Mouse (Mus musculus): Measurements from ENCODE around the gene Ugt1a1. TPM values are rescaled to one million over a fixed set of nuclear protein-coding genes. Genes with fewer than 3 reads are reported as not detected.

Ugt1a1 gene
- polyA plus RNA-seq, 1 experiment from 2014 or later, result not detected

DNA sequence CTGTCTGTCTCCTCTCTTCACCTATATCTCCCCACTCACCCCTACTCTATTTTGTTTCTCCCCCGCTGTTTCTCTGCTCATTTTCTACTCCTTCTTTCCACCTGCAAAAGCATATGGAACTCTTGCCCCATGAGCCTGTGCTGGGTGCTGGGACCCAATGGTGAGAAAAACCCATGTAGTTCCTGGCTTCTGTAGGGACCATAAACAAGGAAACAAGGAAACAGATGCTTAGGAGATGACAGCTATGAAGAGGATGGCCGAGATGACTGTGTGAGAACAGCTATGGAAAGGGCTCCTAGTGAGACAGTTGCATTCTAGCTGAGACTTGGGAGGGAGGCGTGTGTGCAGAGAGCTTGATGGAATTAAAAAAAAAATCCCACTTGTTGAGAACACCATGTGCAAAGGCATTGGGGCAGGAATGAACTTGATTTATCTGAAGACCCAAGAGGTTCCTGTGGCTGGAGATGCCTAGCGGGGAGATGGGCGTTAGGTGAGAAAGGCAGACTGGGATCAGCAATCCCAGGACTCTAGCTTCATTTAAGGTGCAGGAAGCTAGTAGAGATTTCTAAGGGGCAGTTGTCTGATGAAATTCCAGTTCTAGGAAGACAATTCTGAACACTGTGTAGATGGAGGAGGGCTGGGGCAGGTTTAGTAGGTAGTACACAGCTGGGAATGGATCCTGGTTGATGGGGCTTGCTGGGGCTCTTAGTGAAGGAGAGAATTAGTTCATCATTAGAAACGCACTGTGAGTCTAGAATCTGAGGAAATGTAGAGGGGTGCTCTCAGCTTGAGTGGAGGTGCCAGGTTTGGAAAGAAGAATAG lies 19.4 kb downstream of the Ugt1a1 start:
- ATAC-seq (ENCODE audit: low FRiP score, low read depth), result no peak
- Histone ChIP-seq H3K4me3 (no peak overlapping the region), H3K27me3 (no peaks in the 10 kb centered on the region), H3K27ac (replicated peaks) (no peak overlapping the region), H3K9ac (no peak overlapping the region), H3K36me3 (no peaks in the 10 kb centered on the region), H3K9me3 (peaks cover 99% of the 10 kb centered on the region), H3K4me2 (no peak overlapping the region), H3K4me1 (replicated peaks) (no peaks in the 10 kb centered on the region)
- 77% methylated on average over 6 of the region's 6 CpGs for WGBS

DNA sequence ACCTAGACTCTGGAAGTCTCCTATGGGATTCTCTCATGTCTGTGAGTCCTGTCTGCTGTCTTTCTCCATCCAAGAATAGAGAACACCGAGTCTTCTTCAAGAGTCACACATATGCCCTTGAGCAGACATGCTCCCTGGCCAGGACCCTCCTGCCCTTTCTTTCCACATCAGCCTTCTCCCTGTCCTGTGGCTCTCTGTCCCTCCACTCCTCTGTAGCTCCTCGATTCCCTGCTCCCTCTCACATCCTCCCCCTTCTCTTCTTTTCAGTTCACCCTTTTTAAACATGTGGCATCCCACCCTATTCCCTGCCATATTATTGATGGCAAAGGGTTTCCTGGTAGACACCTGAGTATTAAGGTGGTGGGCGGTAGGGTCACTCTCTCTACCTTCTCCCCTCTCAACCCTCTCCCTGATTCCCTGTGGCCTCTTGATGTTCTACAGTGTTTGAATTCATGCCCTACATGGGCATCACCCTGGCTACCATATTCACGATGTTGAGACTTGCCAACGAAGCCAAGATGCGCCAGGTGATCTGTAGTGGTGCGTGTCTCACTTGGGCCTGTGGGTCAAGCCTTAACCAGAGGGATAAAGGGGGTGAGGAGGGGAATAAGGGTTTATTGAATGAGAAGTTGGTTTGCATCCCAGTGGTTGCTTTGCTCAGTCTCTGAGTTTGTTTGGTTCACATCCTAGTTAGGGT lies 20.2 kb downstream of the Ugt1a1 start:
- no peak for ATAC-seq (ENCODE audit: low FRiP score, low read depth)
- WGBS, result 67% methylated on average over 7 of the region's 7 CpGs
- H3K9me3 ChIP-seq, result peaks cover 96% of the 10 kb centered on the region

DNA sequence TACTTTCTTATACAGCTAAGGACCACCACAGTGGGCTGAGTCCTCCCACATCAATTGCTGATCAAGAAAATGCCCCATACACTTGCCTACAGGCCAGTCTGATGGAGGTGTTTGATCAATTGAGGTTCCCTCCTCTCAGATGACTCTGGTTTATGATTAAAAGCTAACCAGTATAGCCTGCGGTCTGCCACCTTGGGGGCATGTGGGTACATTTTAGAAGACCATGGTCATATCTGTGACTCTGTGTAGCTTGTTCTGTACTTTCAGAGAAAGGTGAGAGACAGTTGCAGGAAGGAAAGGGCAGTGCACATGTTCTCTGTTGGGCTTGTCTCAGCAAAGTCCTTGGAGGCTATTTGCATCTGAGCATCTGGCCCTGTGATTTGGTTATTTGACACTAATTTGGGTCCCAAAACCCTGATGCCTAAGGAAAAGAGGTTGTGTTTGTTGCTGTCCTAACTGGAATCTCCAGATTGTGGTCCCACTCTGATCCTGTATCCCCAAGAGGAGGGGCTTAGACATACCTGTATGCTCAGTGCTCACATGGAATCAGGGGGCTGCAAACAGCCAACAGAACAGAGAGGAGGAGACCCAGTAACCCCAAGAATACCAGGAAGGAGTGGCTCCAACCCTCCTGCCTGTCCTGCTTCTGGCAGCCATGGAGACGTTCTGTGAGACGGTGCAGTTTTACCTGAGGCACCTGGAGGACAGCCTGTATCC lies 21.1 kb downstream of the Ugt1a1 start:
- no peaks in the 10 kb centered on the region for H3K27me3 ChIP-seq
- peaks cover 95% of the 10 kb centered on the region for H3K9me3 ChIP-seq
- H3K4me3 ChIP-seq, result no peak overlapping the region
- no peak overlapping the region for H3K9ac ChIP-seq
- H3K36me3 ChIP-seq, result no peaks in the 10 kb centered on the region
- H3K4me2 ChIP-seq, result no peak overlapping the region
- H3K27ac ChIP-seq (replicated peaks), result no peak overlapping the region
- WGBS, result 55% methylated on average over 3 of the region's 3 CpGs
- no peak for ATAC-seq (ENCODE audit: low FRiP score, low read depth)
- H3K4me1 ChIP-seq (replicated peaks), result no peaks in the 10 kb centered on the region

More for the DNA sequence above, 20.2 kb downstream of the Ugt1a1 start:
- Histone ChIP-seq H3K9ac (no peak overlapping the region), H3K36me3 (no peaks in the 10 kb centered on the region), H3K4me3 (no peak overlapping the region), H3K27me3 (no peaks in the 10 kb centered on the region), H3K4me1 (replicated peaks) (no peaks in the 10 kb centered on the region), H3K27ac (replicated peaks) (no peak overlapping the region), H3K4me2 (no peak overlapping the region)

DNA sequence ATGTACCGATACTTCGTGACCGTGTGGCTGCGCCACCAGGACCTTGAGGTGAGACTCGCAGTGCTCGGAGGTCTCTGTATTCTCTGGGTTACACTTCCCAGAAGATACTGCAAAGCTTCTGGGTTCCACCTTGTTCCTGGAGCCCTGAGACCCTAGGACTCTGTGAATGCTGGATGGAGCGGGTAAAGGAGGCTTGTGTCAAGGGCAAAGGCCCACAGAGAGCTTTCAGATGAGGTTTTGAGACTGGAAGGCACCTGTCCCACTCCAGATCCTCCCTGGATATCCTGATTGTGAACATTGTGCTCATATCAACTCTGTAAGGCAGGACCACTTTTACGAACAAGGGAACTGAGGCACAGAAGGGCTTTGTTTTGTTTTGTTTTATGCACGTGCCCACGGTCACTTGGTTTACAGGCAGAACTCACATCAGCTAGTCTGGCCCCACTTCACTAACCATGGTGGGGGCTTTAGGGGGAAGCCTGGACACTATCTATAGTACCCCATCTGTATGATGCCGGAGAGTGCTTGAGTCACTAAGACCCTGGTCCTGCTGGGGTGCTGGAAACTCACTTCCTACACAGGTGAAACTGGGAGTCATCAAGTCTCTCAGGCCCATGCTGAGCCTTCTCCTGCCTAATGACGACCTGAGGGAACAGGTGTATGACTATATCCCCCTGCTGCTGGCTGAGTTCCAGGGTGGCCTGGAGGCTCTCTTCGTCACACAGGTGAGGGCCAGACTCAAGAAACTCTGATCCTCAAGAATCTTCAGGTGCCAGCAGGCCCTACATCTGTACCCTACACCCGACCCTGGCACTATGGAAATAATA lies 21.9 kb downstream of the Ugt1a1 start:
- Histone ChIP-seq H3K36me3 (no peaks in the 10 kb centered on the region), H3K27ac (replicated peaks) (no peak overlapping the region), H3K4me2 (no peak overlapping the region), H3K27me3 (no peaks in the 10 kb centered on the region), H3K9me3 (peaks cover 95% of the 10 kb centered on the region), H3K4me1 (replicated peaks) (no peaks in the 10 kb centered on the region), H3K4me3 (no peak overlapping the region), H3K9ac (no peak overlapping the region)
- ATAC-seq (ENCODE audit: low FRiP score, low read depth), result 0 out of 2 replicates have a peak, but pooled peaks have one; percentile 2
- WGBS, result 68% methylated on average over 14 of the region's 14 CpGs

DNA sequence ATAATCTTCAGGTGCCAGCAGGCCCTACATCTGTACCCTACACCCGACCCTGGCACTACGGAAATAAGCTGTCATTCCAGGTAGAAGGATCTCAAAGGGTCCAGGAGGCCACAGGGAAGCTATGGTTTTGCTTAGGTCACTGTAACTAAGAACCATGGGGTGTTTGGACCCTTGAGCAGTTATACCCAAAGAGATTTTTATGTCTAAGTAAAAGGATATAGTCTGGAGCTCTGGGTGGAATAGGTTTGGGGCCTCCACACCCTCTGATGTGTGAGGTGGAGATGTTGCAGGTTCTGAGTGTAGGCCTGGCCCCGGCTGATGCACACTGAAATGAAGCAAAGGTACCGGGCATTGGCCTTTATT lies 22.5 kb downstream of the Ugt1a1 start:
- Histone ChIP-seq H3K27me3 (no peaks in the 10 kb centered on the region), H3K4me2 (no peak overlapping the region), H3K27ac (replicated peaks) (no peak overlapping the region), H3K36me3 (no peaks in the 10 kb centered on the region), H3K4me3 (no peak overlapping the region), H3K9me3 (peaks cover 95% of the 10 kb centered on the region), H3K9ac (no peak overlapping the region), H3K4me1 (replicated peaks) (no peaks in the 10 kb centered on the region)
- WGBS, result 61% methylated on average over 4 of the region's 4 CpGs
- no peak for ATAC-seq (ENCODE audit: low FRiP score, low read depth)

DNA sequence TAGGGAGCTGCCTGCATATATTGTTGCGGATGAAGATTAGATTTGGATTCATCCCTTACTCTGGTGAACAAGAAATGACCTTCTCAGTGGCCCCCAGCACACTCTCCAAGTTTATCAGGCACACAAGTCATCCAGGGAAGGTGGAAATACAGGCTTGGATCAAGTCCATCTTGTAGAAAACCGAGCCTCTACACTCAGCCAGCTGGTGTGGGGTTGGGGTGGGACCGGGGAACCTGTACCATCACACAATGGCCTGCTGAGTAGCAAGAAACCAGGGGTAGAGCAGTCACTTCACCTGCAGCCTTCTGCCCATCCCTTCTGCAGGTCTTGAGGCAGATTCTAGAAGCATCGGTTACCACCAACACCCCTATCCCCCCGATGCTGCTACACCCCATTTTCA lies 22.9 kb downstream of the Ugt1a1 start:
- no peak for ATAC-seq (ENCODE audit: low FRiP score, low read depth)
- no peaks in the 10 kb centered on the region for H3K27me3 ChIP-seq
- no peaks in the 10 kb centered on the region for H3K4me1 ChIP-seq (replicated peaks)
- no peak overlapping the region for H3K4me2 ChIP-seq
- H3K36me3 ChIP-seq, result no peaks in the 10 kb centered on the region
- H3K9ac ChIP-seq, result no peak overlapping the region
- 50% methylated on average over 5 of the region's 5 CpGs for WGBS
- H3K4me3 ChIP-seq, result no peak overlapping the region
- H3K27ac ChIP-seq (replicated peaks), result no peak overlapping the region
- H3K9me3 ChIP-seq, result peaks cover 95% of the 10 kb centered on the region

DNA sequence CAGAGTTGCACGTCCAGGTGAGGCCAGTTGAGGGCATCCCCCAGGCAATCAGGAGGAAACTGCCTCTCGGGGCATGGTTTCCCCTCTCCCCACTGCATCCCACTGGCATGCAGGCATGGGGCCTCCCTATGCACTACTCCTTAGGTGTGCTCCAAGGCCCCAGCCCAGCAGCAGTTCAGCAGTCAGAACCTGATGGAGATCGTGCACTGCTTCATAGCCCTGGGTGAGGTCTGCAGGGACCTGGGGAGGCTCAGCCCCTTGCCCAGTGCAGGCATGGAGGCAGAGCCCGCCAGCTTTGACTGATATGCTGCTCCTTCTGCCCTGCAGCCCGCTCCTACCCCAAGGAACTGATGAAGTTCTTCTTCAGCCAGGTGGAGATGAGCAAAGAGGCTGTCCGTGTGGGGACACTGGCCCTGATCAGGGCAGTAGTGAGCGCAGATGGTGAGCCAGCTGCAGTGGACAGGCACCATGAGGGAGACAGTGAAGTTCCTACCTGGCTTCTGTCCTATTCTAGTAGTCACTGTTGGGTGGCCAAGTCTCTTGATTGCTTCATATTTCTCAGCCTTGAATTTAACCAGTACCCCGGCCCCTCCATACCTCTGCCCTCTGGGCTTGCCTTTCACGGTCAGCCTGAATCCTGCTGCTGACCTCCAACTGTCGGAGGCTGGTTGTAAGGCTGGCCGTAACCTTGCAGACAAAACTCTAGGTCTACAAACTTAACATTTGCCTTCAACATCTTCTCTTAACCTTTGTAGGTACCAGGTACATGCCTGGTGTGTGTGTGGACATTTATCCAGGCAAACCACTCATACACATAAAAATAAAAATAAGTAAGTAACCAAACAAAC lies 23.5 kb downstream of the Ugt1a1 start:
- H3K27ac ChIP-seq (replicated peaks), result no peak overlapping the region
- 68% methylated on average over 11 of the region's 11 CpGs for WGBS
- no peaks in the 10 kb centered on the region for H3K4me1 ChIP-seq (replicated peaks)
- no peaks in the 10 kb centered on the region for H3K36me3 ChIP-seq
- H3K9me3 ChIP-seq, result peaks cover 95% of the 10 kb centered on the region
- no peak overlapping the region for H3K4me3 ChIP-seq
- no peak overlapping the region for H3K4me2 ChIP-seq
- H3K9ac ChIP-seq, result no peak overlapping the region
- H3K27me3 ChIP-seq, result no peaks in the 10 kb centered on the region
- no peak for ATAC-seq (ENCODE audit: low FRiP score, low read depth)

DNA sequence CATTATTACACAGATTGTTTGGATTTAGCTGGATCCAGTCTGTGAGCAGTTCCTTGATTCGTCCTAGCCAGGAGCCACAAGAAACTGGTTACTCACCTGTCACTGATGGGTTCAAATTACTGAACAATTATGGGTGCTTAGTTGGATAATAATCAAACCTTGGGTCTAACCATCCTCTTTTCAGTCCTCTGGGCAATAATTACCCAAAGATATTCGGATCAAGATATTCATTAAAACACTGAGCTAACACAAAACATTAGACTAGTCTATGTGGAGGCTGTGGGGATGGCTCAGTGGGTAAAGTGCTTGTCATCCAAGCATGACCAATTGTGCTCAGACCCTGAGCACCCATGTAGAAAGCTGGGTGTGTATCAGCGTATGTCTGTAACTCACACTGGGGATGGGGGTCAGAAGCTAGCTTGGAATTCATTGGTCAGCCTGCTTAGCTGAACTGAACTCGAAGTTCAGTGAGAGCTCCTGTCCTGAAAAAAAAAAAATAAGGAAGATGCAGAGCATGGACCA lies 24.2 kb downstream of the Ugt1a1 start:
- Histone ChIP-seq H3K4me2 (no peak overlapping the region), H3K27ac (replicated peaks) (no peak overlapping the region), H3K36me3 (no peaks in the 10 kb centered on the region), H3K27me3 (no peaks in the 10 kb centered on the region), H3K9me3 (peaks cover 95% of the 10 kb centered on the region), H3K4me3 (no peak overlapping the region), H3K4me1 (replicated peaks) (no peaks in the 10 kb centered on the region), H3K9ac (no peak overlapping the region)
- WGBS, result 64% methylated on average over 4 of the region's 4 CpGs
- ATAC-seq (ENCODE audit: low FRiP score, low read depth), result no peak

DNA sequence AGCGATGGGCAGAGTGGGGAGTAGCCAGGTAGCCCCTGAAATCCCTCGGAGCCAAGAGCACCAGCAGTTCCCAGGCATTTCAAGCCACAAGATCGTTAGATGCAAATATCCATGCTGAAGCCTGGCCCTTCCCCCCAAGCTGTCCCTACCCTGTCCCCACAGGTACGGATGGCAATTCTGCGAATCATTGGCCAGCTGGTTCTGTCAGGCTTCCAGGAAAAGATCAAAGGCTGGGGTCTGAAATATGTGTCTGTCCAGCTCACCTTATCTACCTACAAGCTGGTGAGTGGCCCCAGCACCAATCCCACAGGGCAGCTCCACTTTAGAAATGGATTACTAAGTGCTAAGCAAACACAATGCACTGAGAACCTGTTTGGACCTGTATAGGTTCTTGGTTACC lies 25.6 kb downstream of the Ugt1a1 start:
- no peak overlapping the region for H3K9ac ChIP-seq
- no peak overlapping the region for H3K4me2 ChIP-seq
- 82% methylated on average over 5 of the region's 5 CpGs for WGBS
- H3K4me3 ChIP-seq, result no peak overlapping the region
- H3K36me3 ChIP-seq, result no peaks in the 10 kb centered on the region
- no peak for ATAC-seq (ENCODE audit: low FRiP score, low read depth)
- no peaks in the 10 kb centered on the region for H3K27me3 ChIP-seq
- H3K9me3 ChIP-seq, result peaks cover 92% of the 10 kb centered on the region
- no peak overlapping the region for H3K27ac ChIP-seq (replicated peaks)
- H3K4me1 ChIP-seq (replicated peaks), result no peaks in the 10 kb centered on the region

DNA sequence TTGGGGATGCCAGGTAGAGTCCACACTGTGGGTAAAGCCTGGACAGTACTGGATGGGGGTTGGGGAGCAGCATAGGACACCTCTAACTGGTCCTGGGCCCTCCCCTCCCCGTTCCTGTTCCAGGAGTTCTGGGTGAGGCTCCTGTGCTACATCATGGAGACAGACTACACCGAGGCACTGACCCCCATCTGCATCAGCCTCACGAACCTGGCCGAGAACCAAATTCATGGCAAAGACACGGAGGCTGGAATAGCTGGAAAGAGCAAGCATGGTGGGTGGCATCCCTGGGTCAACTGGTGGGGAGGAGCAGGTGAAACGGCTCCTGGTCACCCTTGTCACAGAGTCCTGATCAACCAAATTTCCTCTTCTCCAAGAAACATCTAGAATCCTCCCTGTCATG lies 27.0 kb downstream of the Ugt1a1 start:
- no peaks in the 10 kb centered on the region for H3K4me1 ChIP-seq (replicated peaks)
- no peak for ATAC-seq (ENCODE audit: low FRiP score, low read depth)
- H3K4me3 ChIP-seq, result no peak overlapping the region
- no peaks in the 10 kb centered on the region for H3K27me3 ChIP-seq
- peaks cover 87% of the 10 kb centered on the region for H3K9me3 ChIP-seq
- 83% methylated on average over 6 of the region's 6 CpGs for WGBS
- no peak overlapping the region for H3K27ac ChIP-seq (replicated peaks)
- H3K4me2 ChIP-seq, result no peak overlapping the region
- H3K9ac ChIP-seq, result no peak overlapping the region
- no peaks in the 10 kb centered on the region for H3K36me3 ChIP-seq

DNA sequence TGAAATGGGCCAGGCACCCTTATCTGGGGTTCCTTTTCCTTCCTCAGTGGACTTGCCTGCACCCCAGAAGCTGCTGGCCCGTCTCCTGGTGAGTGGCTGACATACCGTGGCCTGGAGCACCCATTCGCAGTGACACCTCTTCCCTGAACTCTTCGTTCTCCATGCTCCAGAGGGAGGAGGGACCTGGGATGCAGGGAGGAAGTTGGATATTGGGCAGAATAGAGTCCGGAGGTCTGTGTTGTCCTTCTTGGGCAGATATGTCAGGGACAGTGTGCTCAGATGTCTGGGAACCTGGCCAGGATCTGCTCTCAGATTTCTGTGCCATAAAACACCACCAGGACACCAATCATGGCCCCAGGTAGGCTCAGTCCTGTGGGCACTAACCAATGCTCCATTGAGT lies 28.3 kb downstream of the Ugt1a1 start:
- H3K27ac ChIP-seq (replicated peaks), result no peak overlapping the region
- no peak overlapping the region for H3K4me3 ChIP-seq
- no peaks in the 10 kb centered on the region for H3K4me1 ChIP-seq (replicated peaks)
- no peak overlapping the region for H3K4me2 ChIP-seq
- no peaks in the 10 kb centered on the region for H3K36me3 ChIP-seq
- 76% methylated on average over 5 of the region's 5 CpGs for WGBS
- no peak overlapping the region for H3K9ac ChIP-seq
- no peak for ATAC-seq (ENCODE audit: low FRiP score, low read depth)
- H3K27me3 ChIP-seq, result no peaks in the 10 kb centered on the region
- peaks cover 87% of the 10 kb centered on the region for H3K9me3 ChIP-seq
